Mouse (Mus musculus) forebrain, postnatal 0 days (tissue): ENCODE data around the gene Serpinh1. TPM values are rescaled to one million over a fixed set of nuclear protein-coding genes. Genes with fewer than 3 reads are reported as not detected.
"Not testable (repeated sequence)": the region's sequence is repeated elsewhere in the genome, so short reads cannot be mapped to it uniquely, and the experiment has no call there.

ENCODE experiments used
- ATAC-seq: fragments of 200-750 bp; cut with Nextera tagmentation; 2 replicates; pipeline ENCODE4 v1.8.0; 2017; ENCODE audit warnings: mild to moderate bottlenecking, moderate library complexity
- DNase-seq: peaks from one replicate; pipeline ENCODE4 v3.0.0-alpha.2; 2015
- H3K27ac ChIP-seq: fragments of 300-500 bp; sonication (generic); 2 replicates; pipeline ENCODE4 v1.5.1; 2014; ENCODE audit warnings: low read depth, mild to moderate bottlenecking, antibody characterized with exemption, low read length, moderate library complexity, mixed read lengths
- H3K27me3 ChIP-seq: fragments of 300-500 bp; sonication (generic); 2 replicates; pipeline ENCODE4 v1.6.1; 2014; ENCODE audit warnings: mild to moderate bottlenecking, low read length, mixed read lengths; ENCODE audit not compliant: insufficient read depth
- H3K36me3 ChIP-seq: fragments of 300-500 bp; sonication (generic); 2 replicates; pipeline ENCODE4 v1.6.1; 2014; ENCODE audit warnings: mild to moderate bottlenecking, moderate library complexity; ENCODE audit not compliant: insufficient read depth
- H3K4me1 ChIP-seq: fragments of 300-500 bp; sonication (generic); 2 replicates; pipeline ENCODE4 v1.6.1; 2014; ENCODE audit warnings: antibody characterized with exemption; ENCODE audit not compliant: insufficient read depth
- H3K4me2 ChIP-seq: fragments of 300-500 bp; sonication (generic); 2 replicates; pipeline ENCODE4 v1.6.1; 2014; ENCODE audit warnings: low read depth, mild to moderate bottlenecking, moderate library complexity
- H3K4me3 ChIP-seq: fragments of 300-500 bp; sonication (generic); 2 replicates; pipeline ENCODE4 v1.5.1; 2014; ENCODE audit warnings: low read depth, low read length, mixed read lengths
- H3K9ac ChIP-seq: fragments of 300-500 bp; sonication (generic); 2 replicates; pipeline ENCODE4 v1.6.1; 2014; ENCODE audit warnings: mild to moderate bottlenecking
- H3K9me3 ChIP-seq: fragments of 300-500 bp; sonication (generic); 2 replicates; pipeline ENCODE4 v1.6.1; 2016; ENCODE audit warnings: low read length
- CTCF ChIP-seq: sonication (generic); IDR thresholded peaks from 2 replicates; pipeline ENCODE4 v1.5.1; 2016; ENCODE audit warnings: antibody characterized with exemption, control low read depth, low read depth
- whole genome bisulfite sequencing: fragments of 180-500 bp; shearing (Covaris S2); extraction: QIAGEN DNeasy Blood & Tissue Kit; methylation state at CpG from one replicate; pipeline ENCODE4 v1.1.7; 2014; 5-methylcytosine and 5-hydroxymethylcytosine counted together
- polyA plus RNA-seq: library from polyadenylated mRNA; unstranded; fragments of >200 nt; fragmentation: Nextera tagmentation; extraction: Ambion mirVana; gene quantifications from 2 replicates; pipeline ENCODE4 v1.2.1, GENCODE M21; 2015
- total RNA-seq: library from RNA; depleted of rRNA; stranded (reverse); fragments of >200 nt; gene quantifications from 2 replicates; pipeline ENCODE4 v1.2.3, GENCODE M21; 2014

Gene Serpinh1
- total and polyA plus RNA-seq, 2 experiments from 2014 or later: 117 to 160 TPM

DNA sequence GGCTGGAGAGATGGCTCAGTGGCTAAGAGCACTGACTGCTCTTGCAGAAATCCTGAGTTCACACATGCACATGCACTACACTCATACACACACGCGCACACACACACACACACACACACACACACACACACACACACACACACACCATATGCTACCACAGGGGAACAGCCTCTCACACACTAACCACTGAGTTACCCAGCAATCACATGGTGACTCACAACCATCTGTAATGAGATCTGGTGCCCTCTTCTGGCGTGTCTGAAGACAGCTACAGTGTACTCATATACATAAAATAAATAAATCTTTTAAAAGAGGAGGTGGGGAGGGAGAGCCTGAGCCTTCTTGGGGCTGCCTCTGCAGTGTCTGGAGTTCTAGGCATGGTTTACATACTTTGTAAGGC, 21.3 kb upstream of the Serpinh1 start:
- not testable (repeated sequence) for H3K4me2 ChIP-seq, H3K4me1 ChIP-seq, H3K27ac ChIP-seq, H3K9ac ChIP-seq, H3K9me3 ChIP-seq, H3K27me3 ChIP-seq, H3K4me3 ChIP-seq, H3K36me3 ChIP-seq
- TF ChIP-seq CTCF: peak; percentile 62
- 35% methylated on average over 3 of the region's 3 CpGs for WGBS
- peak; percentile 50 for DNase-seq
- ATAC-seq: peak; percentile 79

DNA sequence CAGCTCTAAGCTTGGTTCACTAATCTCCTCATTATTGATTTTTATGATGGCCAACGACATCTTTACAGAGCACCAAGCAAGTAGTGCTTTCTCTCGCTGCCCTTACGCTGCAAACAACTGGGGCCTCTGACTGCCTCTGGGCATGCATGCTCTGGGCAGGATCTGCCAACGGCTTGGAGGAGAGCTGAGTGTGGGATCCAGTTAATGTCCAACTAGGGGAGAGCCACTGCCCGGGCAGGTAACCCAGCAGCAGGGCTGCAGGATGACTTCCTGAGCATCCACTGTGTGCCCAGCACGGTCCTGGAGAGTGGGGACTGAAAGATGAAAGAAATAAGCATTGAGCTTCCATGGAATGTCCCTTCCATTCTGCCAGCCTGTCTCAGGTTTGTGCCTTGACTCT, 13.7 kb upstream of the Serpinh1 start:
- no peak overlapping the region for H3K4me3 ChIP-seq
- H3K36me3 ChIP-seq: no peaks in the 10 kb centered on the region
- DNase-seq: no peak
- 77% methylated on average over 6 of the region's 6 CpGs for WGBS
- H3K9ac ChIP-seq: no peak overlapping the region
- no peak for ATAC-seq
- no peak for TF ChIP-seq CTCF
- no peaks in the 10 kb centered on the region for H3K4me1 ChIP-seq
- H3K4me2 ChIP-seq: no peak overlapping the region
- no peaks in the 10 kb centered on the region for H3K9me3 ChIP-seq
- H3K27me3 ChIP-seq: no peaks in the 10 kb centered on the region
- H3K27ac ChIP-seq: no peak overlapping the region

DNA sequence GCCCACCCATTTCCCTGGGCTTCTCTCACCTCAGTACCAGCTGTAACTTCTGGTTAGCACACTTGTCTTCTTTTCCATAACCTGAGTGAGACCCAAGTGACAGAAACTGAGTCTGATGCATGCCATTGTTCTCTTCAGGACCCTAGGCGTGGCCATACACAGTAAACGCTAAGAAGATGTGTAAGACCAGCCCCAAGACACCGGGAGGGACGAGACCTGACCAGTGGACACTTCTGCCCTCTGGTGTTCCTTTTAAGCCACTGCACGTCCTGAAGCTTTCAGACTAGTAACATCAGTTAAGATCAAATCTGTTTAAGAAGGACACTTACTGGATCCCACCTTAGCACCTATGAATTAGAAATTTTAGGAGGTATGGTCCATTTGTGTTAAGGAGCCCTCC, 12.0 kb upstream of the Serpinh1 start:
- peak; percentile 91 for TF ChIP-seq CTCF

DNA sequence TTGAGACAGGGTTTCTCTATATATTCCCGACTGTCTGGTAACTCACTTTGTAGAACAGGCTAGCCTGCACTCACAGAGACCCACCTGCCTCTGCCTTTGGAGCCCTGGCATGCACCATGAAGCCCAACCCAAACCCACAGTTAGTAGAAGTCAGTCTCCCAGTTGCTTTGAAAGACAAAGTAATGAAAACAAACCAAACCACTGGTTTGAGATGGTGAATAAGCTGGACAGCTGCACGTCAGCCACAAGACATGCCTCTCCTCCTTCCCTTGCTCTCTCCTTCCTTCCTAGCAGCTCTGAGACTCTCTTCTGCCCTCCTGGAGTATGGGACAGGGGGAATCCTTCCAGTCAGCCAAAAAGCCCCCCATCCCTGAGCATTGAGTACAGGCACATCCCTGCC, 9.1 kb upstream of the Serpinh1 start:
- no peak for DNase-seq

More for the DNA sequence above, 12.0 kb upstream of the Serpinh1 start:
- no peaks in the 10 kb centered on the region for H3K27me3 ChIP-seq
- H3K9me3 ChIP-seq: no peaks in the 10 kb centered on the region
- no peaks in the 10 kb centered on the region for H3K4me1 ChIP-seq
- no peak overlapping the region for H3K4me3 ChIP-seq
- DNase-seq (peak; percentile 86), ATAC-seq (peak; percentile 36)
- peak overlapping the region; percentile 21; the same call in 1 of the 2 replicates for H3K4me2 ChIP-seq
- no peak overlapping the region for H3K9ac ChIP-seq
- H3K27ac ChIP-seq: no peak overlapping the region
- WGBS: 2% methylated on average over 5 of the region's 5 CpGs
- no peaks in the 10 kb centered on the region for H3K36me3 ChIP-seq

DNA sequence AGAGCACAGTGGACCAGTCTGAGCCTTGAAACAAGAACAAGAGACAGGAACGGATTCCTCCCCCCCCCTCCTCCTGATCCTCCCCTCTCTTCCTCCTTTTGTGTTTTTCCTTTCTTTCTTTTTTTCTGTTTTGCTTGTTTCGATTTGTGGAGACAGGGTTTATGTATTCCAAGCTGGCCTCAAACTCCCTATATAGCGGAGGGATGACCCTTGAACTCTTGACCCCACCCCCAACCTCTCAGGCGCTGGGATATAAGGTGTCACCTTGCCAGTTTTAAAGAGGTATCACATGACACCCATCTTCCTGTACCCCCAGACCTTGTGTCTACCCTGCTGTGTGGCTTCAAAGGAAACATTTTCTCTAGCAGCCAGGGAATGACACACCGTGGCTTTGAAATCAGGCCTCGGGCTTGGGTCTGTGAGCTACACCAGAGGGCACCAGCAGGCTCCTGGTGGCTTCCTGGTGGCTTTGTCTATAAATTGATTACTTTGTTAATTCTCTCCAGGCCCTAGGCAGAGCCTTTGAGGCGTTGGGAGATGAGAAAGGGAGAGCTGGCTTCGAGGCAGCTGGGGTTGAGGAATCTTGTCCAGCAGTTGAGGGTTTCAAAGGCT, 7.9 kb upstream of the Serpinh1 start:
- H3K4me1 ChIP-seq: peaks cover 8% of the 10 kb centered on the region
- no peak for TF ChIP-seq CTCF
- H3K4me3 ChIP-seq: no peak overlapping the region
- ATAC-seq (no peak), DNase-seq (no peak)
- 26% methylated on average over 8 of the region's 8 CpGs for WGBS
- no peak overlapping the region for H3K4me2 ChIP-seq
- H3K27me3 ChIP-seq: no peaks in the 10 kb centered on the region
- no peak overlapping the region for H3K9ac ChIP-seq
- no peaks in the 10 kb centered on the region for H3K9me3 ChIP-seq
- no peaks in the 10 kb centered on the region for H3K36me3 ChIP-seq
- H3K27ac ChIP-seq: peak overlapping the region; percentile 60

More for the DNA sequence above, 9.1 kb upstream of the Serpinh1 start:
- H3K27me3 ChIP-seq: no peaks in the 10 kb centered on the region
- no peaks in the 10 kb centered on the region for H3K9me3 ChIP-seq
- no peak overlapping the region for H3K4me3 ChIP-seq
- H3K36me3 ChIP-seq: no peaks in the 10 kb centered on the region
- no peak overlapping the region for H3K9ac ChIP-seq
- TF ChIP-seq CTCF: no peak
- H3K4me1 ChIP-seq: no peaks in the 10 kb centered on the region
- WGBS: 93% methylated on average over 2 of the region's 2 CpGs
- ATAC-seq: no peak
- no peak overlapping the region for H3K4me2 ChIP-seq
- no peak overlapping the region for H3K27ac ChIP-seq

DNA sequence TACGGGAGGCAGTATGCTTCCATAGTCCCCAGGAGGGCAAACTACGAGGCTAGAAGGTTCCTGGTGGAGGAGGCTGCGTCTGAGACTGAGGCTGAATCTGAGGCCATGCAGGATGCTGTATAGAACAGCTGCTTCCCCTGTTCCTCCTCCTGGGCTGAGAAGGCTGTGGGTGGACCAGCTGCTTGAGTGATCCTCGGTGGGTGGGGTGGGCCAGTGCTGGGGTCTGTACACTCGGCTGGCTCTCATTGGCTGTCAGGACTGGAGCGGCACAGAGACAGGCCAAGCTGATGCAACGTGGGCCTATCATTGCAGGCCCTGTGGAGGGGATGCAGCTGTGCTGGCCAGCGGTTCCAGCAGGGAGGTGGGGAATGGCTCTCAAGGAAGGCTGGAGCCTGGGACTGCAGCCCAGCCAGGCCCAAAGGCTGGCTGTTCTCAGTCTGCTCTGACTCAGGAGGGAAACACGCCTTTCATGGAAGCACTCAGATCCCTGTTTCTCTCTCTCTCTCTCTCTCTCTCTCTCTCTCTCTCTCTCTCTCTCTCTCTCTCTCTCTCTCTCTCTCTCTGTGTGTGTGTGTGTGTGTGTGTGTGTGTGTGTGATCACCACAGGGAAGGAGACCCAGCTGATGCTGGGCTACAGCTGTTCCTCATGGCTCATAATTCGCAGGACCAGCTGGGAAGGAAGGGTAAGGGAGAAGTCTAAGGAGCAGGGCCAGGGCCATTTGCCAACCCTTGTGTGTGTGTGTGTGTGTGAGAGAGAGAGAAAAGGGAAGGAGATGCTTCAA, 7.2 kb upstream of the Serpinh1 start:
- DNase-seq (peak; percentile 80), ATAC-seq (peak; percentile 97)
- Histone ChIP-seq H3K9me3 (no peaks in the 10 kb centered on the region), H3K4me3 (no peak overlapping the region), H3K9ac (no peak overlapping the region), H3K27ac (peak overlapping the region; percentile 60), H3K27me3 (no peaks in the 10 kb centered on the region), H3K4me1 (peaks cover 14% of the 10 kb centered on the region), H3K4me2 (no peak overlapping the region), H3K36me3 (no peaks in the 10 kb centered on the region)
- WGBS: 13% methylated on average over 10 of the region's 10 CpGs
- TF ChIP-seq CTCF: no peak

DNA sequence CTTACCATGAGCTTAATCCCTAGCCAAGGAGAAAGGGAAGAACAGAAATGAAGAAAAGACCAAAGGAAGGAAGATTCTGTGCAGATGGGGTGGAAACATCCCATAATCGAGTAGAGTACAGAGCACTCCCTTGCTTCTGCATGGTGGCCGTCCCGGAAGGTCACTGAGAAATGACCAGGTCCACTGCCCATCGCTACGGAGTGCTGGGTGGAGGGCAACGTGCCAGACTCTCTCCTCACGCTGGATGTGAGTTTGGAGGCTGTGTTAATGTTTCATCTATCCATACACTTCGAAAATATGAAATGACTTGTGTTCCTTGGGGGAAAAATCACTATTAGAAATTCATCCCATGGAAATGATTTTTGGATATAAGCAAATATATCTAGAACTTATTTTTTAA, 5.3 kb upstream of the Serpinh1 start:
- ATAC-seq (no peak), DNase-seq (no peak)
- TF ChIP-seq CTCF: no peak
- Histone ChIP-seq H3K4me3 (no peak overlapping the region), H3K27ac (no peak overlapping the region), H3K9me3 (no peaks in the 10 kb centered on the region), H3K27me3 (no peaks in the 10 kb centered on the region), H3K36me3 (no peaks in the 10 kb centered on the region), H3K4me2 (no peak overlapping the region), H3K9ac (no peak overlapping the region), H3K4me1 (peaks cover 16% of the 10 kb centered on the region)
- 89% methylated on average over 8 of the region's 8 CpGs for WGBS
